Mouse (Mus musculus) stomach, embryonic 16.5 days (tissue): Measurements from ENCODE around the gene Gdi2. TPM values are rescaled to one million over a fixed set of nuclear protein-coding genes. Genes with fewer than 3 reads are reported as not detected.
"Not testable (repeated sequence)": the region's sequence is repeated elsewhere in the genome, so short reads cannot be mapped to it uniquely, and the experiment has no call there.

Experiments
- ATAC-seq: fragments of 200-750 bp; cut with Nextera tagmentation; 2 replicates; pipeline ENCODE4 v1.8.0; 2017; ENCODE audit warnings: moderate number of reproducible peaks, moderate TSS enrichment; ENCODE audit not compliant: insufficient read depth, low FRiP score
- H3K27ac ChIP-seq: fragments of 300-500 bp; sonication (generic); 2 replicates; pipeline ENCODE4 v1.5.1; 2014; ENCODE audit warnings: low read length
- H3K27me3 ChIP-seq: fragments of 300-500 bp; sonication (generic); 2 replicates; pipeline ENCODE4 v1.6.1; 2014; ENCODE audit warnings: low read length, control low read depth, mixed read lengths; ENCODE audit not compliant: control insufficient read depth, insufficient read depth
- H3K36me3 ChIP-seq: fragments of 300-500 bp; sonication (generic); 2 replicates; pipeline ENCODE4 v1.6.1; 2014; ENCODE audit warnings: low read length; ENCODE audit not compliant: control insufficient read depth, insufficient read depth
- H3K4me1 ChIP-seq: fragments of 300-500 bp; sonication (generic); 2 replicates; pipeline ENCODE4 v1.6.1; 2014; ENCODE audit warnings: low read length, control low read depth, mixed read lengths; ENCODE audit not compliant: control insufficient read depth, insufficient read depth
- H3K4me2 ChIP-seq: fragments of 300-500 bp; sonication (generic); 2 replicates; pipeline ENCODE4 v1.6.1; 2014; ENCODE audit warnings: low read depth, low read length, mixed read lengths
- H3K4me3 ChIP-seq: fragments of 300-500 bp; sonication (generic); replicated peaks from 2 replicates; pipeline ENCODE4 v1.5.1; 2014; ENCODE audit warnings: mild to moderate bottlenecking, low read length
- H3K9ac ChIP-seq: fragments of 300-500 bp; sonication (generic); 2 replicates; pipeline ENCODE4 v1.6.1; 2014; ENCODE audit warnings: low read length
- H3K9me3 ChIP-seq: fragments of 300-500 bp; sonication (generic); replicated peaks from 2 replicates; pipeline ENCODE4 v1.6.1; 2016; ENCODE audit warnings: low read length, control low read depth; ENCODE audit not compliant: control insufficient read depth
- WGBS: fragments of 180-500 bp; shearing (Covaris S2); extraction: QIAGEN DNeasy Blood & Tissue Kit; methylation state at CpG from one replicate; pipeline ENCODE4 v1.1.7; 2014; 5-methylcytosine and 5-hydroxymethylcytosine counted together
- polyA plus RNA-seq: library from polyadenylated mRNA; unstranded; fragments of >200 nt; fragmentation: Nextera tagmentation; extraction: Ambion mirVana; gene quantifications from 2 replicates; pipeline ENCODE4 v1.2.1, GENCODE M21; 2015

The Gdi2 gene
- polyA plus RNA-seq: 399 and 432 TPM in 2 replicates

DNA sequence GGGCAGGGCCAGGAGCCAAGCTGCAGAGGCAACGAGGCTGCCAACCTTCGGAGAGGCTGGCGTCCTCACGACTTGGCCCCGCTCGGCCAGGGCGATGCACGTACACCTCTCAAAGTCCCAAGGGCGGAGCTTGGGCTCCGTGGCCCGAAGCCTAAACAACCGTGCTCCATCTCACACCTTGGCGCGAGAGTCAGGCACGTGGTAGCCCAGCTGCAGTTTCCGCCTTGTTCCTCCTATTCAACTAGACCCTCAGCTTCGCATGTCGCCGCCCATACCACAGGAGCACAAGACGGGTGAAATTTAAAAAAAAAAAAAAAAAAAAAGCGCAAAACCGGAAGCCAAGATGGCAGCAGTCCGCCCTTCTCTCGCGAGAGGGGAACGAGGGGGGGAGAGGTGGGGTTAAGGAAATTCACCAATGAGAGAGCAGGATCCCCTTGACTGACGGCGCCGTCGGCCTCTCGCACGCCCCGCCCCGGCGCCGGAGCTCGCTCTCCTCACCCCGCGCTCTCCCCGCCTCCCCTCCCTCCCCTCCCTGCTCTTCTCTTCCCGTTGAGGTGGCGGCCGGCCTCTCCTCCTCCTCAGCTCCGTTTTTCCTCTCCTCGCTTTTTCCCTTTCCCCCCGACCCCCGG, at the start of gene Gdi2:
Gene Gdi2 (plus strand): TSS at position 470 of the 629 bp plus-strand sequence.
- Histone ChIP-seq H3K4me1 (peaks cover 25% of the 10 kb centered on the region), H3K9ac (peak within 1 kb of the TSS; percentile 99), H3K4me3 (peak within 1 kb of the TSS; percentile 77), H3K27ac (peak within 1 kb of the TSS; percentile 100), H3K27me3 (no peaks in the 10 kb centered on the region), H3K36me3 (no peaks in the 10 kb centered on the region), H3K4me2 (peak within 1 kb of the TSS; percentile 90), H3K9me3 (no peaks in the 10 kb centered on the region)
- under 1% methylated on average over 43 of the region's 47 CpGs for WGBS
- peak; percentile 98 for ATAC-seq

- WGBS: 90% methylated on average over 4 of the region's 4 CpGs
- no peak for ATAC-seq
Observed at GRCm38 (mm10) chr13:3495526-3495925, 42.3 kb upstream of the Gdi2 start.

DNA sequence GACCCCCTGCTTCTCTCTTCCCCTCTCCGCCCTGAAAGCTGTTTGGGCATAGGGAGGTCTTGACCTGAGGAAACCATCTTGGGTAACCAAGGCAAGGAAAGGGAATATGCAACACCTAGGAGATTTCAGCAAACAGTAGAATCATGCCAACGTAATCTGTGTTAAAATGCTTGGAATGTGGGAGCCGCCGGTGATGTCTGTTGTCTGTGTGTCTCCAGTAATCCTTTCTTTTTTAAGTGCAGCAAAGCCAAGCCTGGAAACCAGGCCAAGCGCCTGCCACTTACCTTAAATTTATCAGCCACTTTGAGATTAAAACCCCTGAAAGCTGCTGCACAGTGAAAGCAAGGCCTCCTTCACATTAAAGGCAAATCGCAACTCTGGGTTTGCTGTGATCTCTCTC, 36.8 kb upstream of the Gdi2 start:
- H3K4me3 ChIP-seq, H3K4me2 ChIP-seq, H3K27ac ChIP-seq, H3K27me3 ChIP-seq, H3K9me3 ChIP-seq, H3K4me1 ChIP-seq, H3K36me3 ChIP-seq, ATAC-seq, H3K9ac ChIP-seq: not testable (repeated sequence)
- WGBS: 67% methylated on average over 6 of the region's 6 CpGs

More at GRCm38 (mm10) chr13:3495526-3495925, 42.3 kb upstream of the Gdi2 start:
- Histone ChIP-seq H3K4me3 (no peak overlapping the region), H3K36me3 (no peaks in the 10 kb centered on the region), H3K27me3 (no peaks in the 10 kb centered on the region), H3K27ac (no peak overlapping the region), H3K9me3 (no peaks in the 10 kb centered on the region), H3K9ac (no peak overlapping the region), H3K4me1 (no peaks in the 10 kb centered on the region), H3K4me2 (no peak overlapping the region)

GRCm38 (mm10) chr13:3515351-3515750, 22.5 kb upstream of the Gdi2 start:
- ATAC-seq, H3K9ac ChIP-seq, H3K36me3 ChIP-seq, H3K27me3 ChIP-seq, H3K4me3 ChIP-seq, H3K27ac ChIP-seq, H3K9me3 ChIP-seq, H3K4me1 ChIP-seq, H3K4me2 ChIP-seq: not testable (repeated sequence)
- WGBS: 80% methylated on average over 6 of the region's 6 CpGs

GRCm38 (mm10) chr13:3519357-3519756, 18.5 kb upstream of the Gdi2 start:
- H3K27me3 ChIP-seq, H3K4me2 ChIP-seq, H3K4me3 ChIP-seq, H3K4me1 ChIP-seq, H3K9ac ChIP-seq, H3K9me3 ChIP-seq, H3K36me3 ChIP-seq, ATAC-seq, H3K27ac ChIP-seq: not testable (repeated sequence)
- WGBS: 41% methylated on average over 4 of the region's 4 CpGs

DNA sequence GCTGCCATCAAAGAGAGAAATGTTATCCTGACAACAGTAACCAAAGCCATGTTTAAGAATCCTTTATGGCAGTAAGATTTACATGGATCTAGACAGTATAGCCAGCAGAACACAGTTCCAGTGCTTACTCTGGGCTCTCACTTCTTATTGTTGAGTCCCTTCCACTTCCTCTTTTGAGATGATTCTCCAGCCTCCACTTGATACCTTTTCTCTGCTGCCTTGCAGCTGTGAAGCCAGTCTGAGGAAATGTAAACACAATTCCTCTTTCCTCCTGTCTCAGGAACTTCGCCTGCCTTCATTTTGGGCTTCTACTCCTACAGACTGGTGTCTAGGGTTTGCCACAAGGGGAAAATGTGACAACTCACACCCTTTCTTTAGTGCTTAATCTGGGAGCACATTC, 17.9 kb upstream of the Gdi2 start:
- WGBS: 24% methylated on average over 1 of the region's 1 CpGs
- H3K36me3 ChIP-seq, H3K4me3 ChIP-seq, H3K4me1 ChIP-seq, H3K27me3 ChIP-seq, H3K9me3 ChIP-seq, H3K4me2 ChIP-seq, H3K9ac ChIP-seq, ATAC-seq, H3K27ac ChIP-seq: not testable (repeated sequence)

DNA sequence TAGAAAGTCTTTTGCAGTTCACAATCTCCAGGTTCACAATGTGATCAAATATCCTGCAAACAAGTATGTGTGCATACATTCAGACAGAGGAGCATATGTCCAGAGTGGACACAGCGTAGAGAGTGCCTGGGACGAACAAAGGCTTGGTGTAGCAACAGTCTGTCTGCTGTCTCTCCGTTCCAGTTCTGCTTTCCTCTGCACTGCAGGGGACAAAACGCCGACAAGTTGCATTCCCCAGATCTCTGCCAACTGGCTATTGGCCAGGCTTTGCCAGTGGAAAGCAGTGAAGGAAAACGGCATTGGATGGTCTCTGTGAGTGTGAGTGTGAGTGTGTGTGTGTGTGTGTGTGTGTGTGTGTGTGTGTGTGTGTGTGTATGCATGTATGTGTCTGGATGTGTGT, 14.4 kb upstream of the Gdi2 start:
- no peaks in the 10 kb centered on the region for H3K27me3 ChIP-seq
- H3K4me2 ChIP-seq: no peak overlapping the region
- ATAC-seq: no peak
- 48% methylated on average over 6 of the region's 6 CpGs for WGBS
- H3K27ac ChIP-seq: no peak overlapping the region
- no peak overlapping the region for H3K4me3 ChIP-seq
- H3K9ac ChIP-seq: no peak overlapping the region
- H3K36me3 ChIP-seq: no peaks in the 10 kb centered on the region
- no peaks in the 10 kb centered on the region for H3K9me3 ChIP-seq
- H3K4me1 ChIP-seq: no peaks in the 10 kb centered on the region

DNA sequence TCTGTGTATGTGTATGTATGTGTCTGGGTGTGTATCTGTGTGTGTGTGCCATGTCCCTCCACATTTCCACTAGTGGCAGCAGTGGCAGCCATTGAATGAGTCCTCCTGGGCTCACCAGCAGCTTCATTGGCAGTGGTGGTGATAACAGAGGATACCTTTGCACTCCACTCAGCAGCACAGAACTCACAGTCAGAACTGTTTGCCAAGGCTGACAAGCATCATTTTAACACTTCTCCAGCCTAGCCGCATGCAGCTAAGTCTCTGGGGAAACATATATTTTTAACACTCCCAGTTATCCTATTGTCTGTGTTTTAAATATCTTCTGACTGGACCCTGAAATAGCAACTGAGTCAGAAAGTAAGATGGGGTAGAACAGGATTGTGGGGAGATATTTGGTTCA, 13.9 kb upstream of the Gdi2 start:
- H3K36me3 ChIP-seq: no peaks in the 10 kb centered on the region
- H3K27ac ChIP-seq: no peak overlapping the region
- 81% methylated on average over 1 of the region's 1 CpGs for WGBS
- no peaks in the 10 kb centered on the region for H3K27me3 ChIP-seq
- no peak overlapping the region for H3K4me3 ChIP-seq
- no peak overlapping the region for H3K4me2 ChIP-seq
- H3K9ac ChIP-seq: no peak overlapping the region
- no peaks in the 10 kb centered on the region for H3K9me3 ChIP-seq
- no peak for ATAC-seq
- no peaks in the 10 kb centered on the region for H3K4me1 ChIP-seq

GRCm38 (mm10) chr13:3525611-3526051, 12.2 kb upstream of the Gdi2 start:
- Histone ChIP-seq H3K4me2 (no peak overlapping the region), H3K4me1 (no peaks in the 10 kb centered on the region), H3K4me3 (no peak overlapping the region), H3K9ac (no peak overlapping the region), H3K9me3 (no peaks in the 10 kb centered on the region), H3K27ac (0 out of 2 replicates have a peak overlapping the region, but pooled peaks have one; percentile 14), H3K27me3 (no peaks in the 10 kb centered on the region), H3K36me3 (no peaks in the 10 kb centered on the region)
- peak; percentile 56; the same call in 1 of the 2 replicates for ATAC-seq
- whole genome bisulfite sequencing: 40% methylated on average over 4 of the region's 4 CpGs
